Mouse (Mus musculus) midbrain, embryonic 16.5 days (tissue): ENCODE results near the gene Lonrf3. TPM values are rescaled to one million over a fixed set of nuclear protein-coding genes. Genes with fewer than 3 reads are reported as not detected.
A peak's percentile ranks its signal among the peaks of the same experiment; 100 is the strongest.

Source experiments
- ATAC-seq: fragments of 200-750 bp; cut with Nextera tagmentation; 2 replicates; pipeline ENCODE4 v1.8.0; 2017; ENCODE audit warnings: moderate TSS enrichment
- H3K27ac ChIP-seq: fragments of 300-500 bp; sonication (generic); 2 replicates; pipeline ENCODE4 v1.5.1; 2014; ENCODE audit warnings: mild to moderate bottlenecking, low read length, mixed read lengths
- H3K27me3 ChIP-seq: fragments of 300-500 bp; sonication (generic); 2 replicates; pipeline ENCODE4 v1.6.1; 2014; ENCODE audit warnings: low read depth, low read length, mixed read lengths; ENCODE audit not compliant: control insufficient read depth, insufficient read depth
- H3K36me3 ChIP-seq: fragments of 300-500 bp; sonication (generic); 2 replicates; pipeline ENCODE4 v1.6.1; 2014; ENCODE audit warnings: mild to moderate bottlenecking, low read length, moderate library complexity, mixed read lengths; ENCODE audit not compliant: control insufficient read depth, insufficient read depth
- H3K4me1 ChIP-seq: fragments of 300-500 bp; sonication (generic); 2 replicates; pipeline ENCODE4 v1.6.1; 2014; ENCODE audit warnings: mild to moderate bottlenecking, low read length, mixed read lengths; ENCODE audit not compliant: control insufficient read depth, insufficient read depth
- H3K4me2 ChIP-seq: fragments of 300-500 bp; sonication (generic); 2 replicates; pipeline ENCODE4 v1.6.1; 2014; ENCODE audit warnings: mild to moderate bottlenecking, low read length, mixed read lengths
- H3K4me3 ChIP-seq: fragments of 300-500 bp; sonication (generic); 2 replicates; pipeline ENCODE4 v1.5.1; 2014; ENCODE audit warnings: low read depth, mild to moderate bottlenecking, low read length, moderate library complexity, mixed read lengths
- H3K9ac ChIP-seq: fragments of 300-500 bp; sonication (generic); 2 replicates; pipeline ENCODE4 v1.6.1; 2014; ENCODE audit warnings: low read depth, low read length, mixed read lengths
- H3K9me3 ChIP-seq: fragments of 300-500 bp; sonication (generic); replicated peaks from 2 replicates; pipeline ENCODE4 v1.6.1; 2014; ENCODE audit warnings: mild to moderate bottlenecking, low read length, mixed read lengths; ENCODE audit not compliant: control insufficient read depth, poor library complexity, severe bottlenecking
- WGBS: fragments of 180-500 bp; shearing (Covaris S2); extraction: QIAGEN DNeasy Blood & Tissue Kit; methylation state at CpG from one replicate; pipeline ENCODE4 v1.1.7; 2014; 5-methylcytosine and 5-hydroxymethylcytosine counted together
- polyA plus RNA-seq: library from polyadenylated mRNA; unstranded; fragments of >200 nt; fragmentation: Nextera tagmentation; extraction: Ambion mirVana; gene quantifications from 2 replicates; pipeline ENCODE4 v1.2.1, GENCODE M21; 2015

Lonrf3 gene
- 0.34 and 0.41 TPM in 2 replicates for polyA plus RNA-seq

DNA sequence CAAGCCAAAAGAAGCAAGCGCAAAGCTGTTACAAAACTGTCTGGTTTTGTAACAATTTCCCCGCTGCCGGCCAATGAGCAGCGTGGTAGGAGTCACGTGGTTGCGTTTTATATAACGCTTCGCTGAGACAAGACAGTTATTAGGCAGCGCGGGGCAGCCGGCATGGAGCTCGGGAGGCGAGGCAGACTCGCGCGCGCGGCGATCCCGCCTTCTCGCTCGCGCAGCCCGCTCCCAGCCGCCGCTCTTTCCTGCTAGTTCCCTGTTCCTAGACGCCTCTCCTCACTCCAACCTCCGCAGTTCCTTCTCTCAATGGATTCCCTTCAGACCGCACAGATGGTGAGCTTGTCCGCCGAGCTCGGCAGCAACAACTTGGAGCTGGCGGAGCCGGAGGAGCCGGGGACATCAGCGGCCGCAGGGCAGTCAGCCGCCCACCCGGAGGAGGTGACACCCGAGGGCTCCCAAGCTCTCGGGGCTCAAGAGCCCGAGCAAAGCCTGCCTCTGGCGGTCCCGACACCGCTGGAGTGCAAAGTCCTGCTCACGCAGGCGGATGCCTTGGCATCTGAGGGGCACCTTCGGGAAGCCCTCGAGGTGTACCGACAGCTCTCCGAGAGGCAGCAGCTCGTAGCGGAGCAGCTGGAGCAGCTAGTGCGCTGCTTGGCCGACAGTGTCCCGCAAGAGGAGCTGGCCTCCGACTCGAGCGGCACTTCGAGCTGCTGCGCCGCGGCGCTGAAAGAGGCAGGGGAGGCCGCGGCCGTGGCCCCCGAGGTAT lies at the start of gene Lonrf3:
Lonrf3 (plus strand) TSS at position 83 of the 769 bp plus-strand sequence.
- peak; percentile 87 for ATAC-seq
- Histone ChIP-seq H3K9ac (peak within 1 kb of the TSS; percentile 11), H3K27me3 (no peaks in the 10 kb centered on the region; the same call in 1 of the 2 replicates), H3K4me2 (peak within 1 kb of the TSS; percentile 89), H3K27ac (no peak within 1 kb of the TSS), H3K9me3 (no peaks in the 10 kb centered on the region), H3K36me3 (no peaks in the 10 kb centered on the region), H3K4me3 (peak within 1 kb of the TSS; percentile 47), H3K4me1 (peaks cover 6% of the 10 kb centered on the region)
- 21% methylated on average over 67 of the region's 68 CpGs for WGBS

- Histone ChIP-seq H3K9ac (no peak overlapping the region), H3K9me3 (no peaks in the 10 kb centered on the region)
These were observed 49.4 kb upstream of the Lonrf3 start for GRCm38 (mm10) chrX:36278750-36279149.

GRCm38 (mm10) chrX:36311420-36311819 lies 16.7 kb upstream of the Lonrf3 start:
- H3K27me3 ChIP-seq: no peaks in the 10 kb centered on the region
- H3K9ac ChIP-seq: no peak overlapping the region
- H3K36me3 ChIP-seq: no peaks in the 10 kb centered on the region
- WGBS: 69% methylated on average over 3 of the region's 3 CpGs
- no peak overlapping the region for H3K4me3 ChIP-seq
- no peak overlapping the region for H3K4me2 ChIP-seq
- no peak overlapping the region for H3K27ac ChIP-seq
- no peaks in the 10 kb centered on the region for H3K9me3 ChIP-seq
- H3K4me1 ChIP-seq: no peaks in the 10 kb centered on the region
- ATAC-seq: no peak

More at GRCm38 (mm10) chrX:36278750-36279149, 49.4 kb upstream of the Lonrf3 start:
- H3K4me2 ChIP-seq: no peak overlapping the region
- no peaks in the 10 kb centered on the region for H3K27me3 ChIP-seq
- WGBS: 31% methylated on average over 1 of the region's 1 CpGs
- no peak overlapping the region for H3K4me3 ChIP-seq
- ATAC-seq: no peak
- no peaks in the 10 kb centered on the region for H3K36me3 ChIP-seq
- H3K4me1 ChIP-seq: no peaks in the 10 kb centered on the region
- H3K27ac ChIP-seq: no peak overlapping the region

GRCm38 (mm10) chrX:36327491-36328255 lies 480 bp upstream of the Lonrf3 start:
- Histone ChIP-seq H3K27ac (no peak overlapping the region), H3K9ac (no peak overlapping the region), H3K4me1 (peaks cover 6% of the 10 kb centered on the region), H3K4me3 (peak overlapping the region; percentile 47), H3K9me3 (no peaks in the 10 kb centered on the region), H3K4me2 (peak overlapping the region; percentile 89), H3K27me3 (no peaks in the 10 kb centered on the region; the same call in 1 of the 2 replicates), H3K36me3 (no peaks in the 10 kb centered on the region)
- 20% methylated on average over 15 of the region's 20 CpGs for WGBS
- peak; percentile 41 for ATAC-seq

DNA sequence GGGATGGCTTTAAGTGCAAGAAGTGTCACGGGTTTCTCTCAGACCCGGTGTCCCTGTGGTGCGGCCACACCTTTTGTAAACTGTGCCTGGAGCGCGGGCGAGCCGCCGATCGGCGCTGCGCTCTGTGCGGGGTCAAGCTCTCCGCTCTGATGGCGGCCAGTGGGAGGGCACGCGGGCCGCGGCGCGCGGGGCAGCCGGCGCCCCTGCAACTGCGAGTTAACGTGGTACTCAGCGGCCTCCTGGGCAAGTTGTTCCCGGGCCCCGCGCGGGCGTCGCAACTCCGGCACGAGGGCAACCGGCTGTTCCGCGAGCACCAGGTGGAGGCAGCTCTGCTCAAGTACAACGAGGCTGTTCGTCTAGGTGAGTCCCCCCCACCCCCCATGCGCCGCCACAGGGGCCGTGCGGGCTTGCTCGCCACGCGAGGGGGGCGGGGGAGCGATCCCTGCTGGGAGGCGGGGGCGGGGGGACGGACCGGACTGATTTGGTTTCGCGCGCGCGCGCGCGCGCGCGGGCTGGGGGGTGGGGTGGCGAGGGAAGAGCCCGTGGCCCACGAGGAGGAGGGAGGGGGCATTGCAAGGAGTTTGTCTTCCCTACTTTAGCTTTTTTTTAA lies 992 bp downstream of the Lonrf3 start:
- Histone ChIP-seq H3K4me2 (peak overlapping the region; percentile 89), H3K9ac (peak overlapping the region; percentile 11; the same call in 1 of the 2 replicates), H3K27me3 (no peaks in the 10 kb centered on the region; the same call in 1 of the 2 replicates), H3K36me3 (no peaks in the 10 kb centered on the region), H3K4me1 (peaks cover 6% of the 10 kb centered on the region), H3K27ac (no peak overlapping the region), H3K9me3 (no peaks in the 10 kb centered on the region), H3K4me3 (peak overlapping the region; percentile 47)
- peak; percentile 61; the same call in 1 of the 2 replicates for ATAC-seq
- 13% methylated on average over 31 of the region's 66 CpGs for WGBS

GRCm38 (mm10) chrX:36329849-36330411 lies 1.8 kb downstream of the Lonrf3 start:
- H3K27ac ChIP-seq: no peak overlapping the region
- ATAC-seq: peak; percentile 23; the same call in 1 of the 2 replicates
- H3K27me3 ChIP-seq: no peaks in the 10 kb centered on the region; the same call in 1 of the 2 replicates
- peak overlapping the region; percentile 89 for H3K4me2 ChIP-seq
- WGBS: 21% methylated on average over 22 of the region's 44 CpGs
- peaks cover 6% of the 10 kb centered on the region for H3K4me1 ChIP-seq
- H3K9me3 ChIP-seq: no peaks in the 10 kb centered on the region
- peak overlapping the region; percentile 47 for H3K4me3 ChIP-seq
- H3K36me3 ChIP-seq: no peaks in the 10 kb centered on the region
- 0 out of 2 replicates have a peak overlapping the region, but pooled peaks have one; percentile 35 for H3K9ac ChIP-seq

GRCm38 (mm10) chrX:36352446-36352845 lies 24.3 kb downstream of the Lonrf3 start:
- H3K4me3 ChIP-seq: no peak overlapping the region
- no peaks in the 10 kb centered on the region for H3K27me3 ChIP-seq
- H3K4me1 ChIP-seq: no peaks in the 10 kb centered on the region
- WGBS: 51% methylated on average over 3 of the region's 3 CpGs
- no peaks in the 10 kb centered on the region for H3K9me3 ChIP-seq
- H3K9ac ChIP-seq: no peak overlapping the region
- no peak for ATAC-seq
- H3K27ac ChIP-seq: no peak overlapping the region
- H3K4me2 ChIP-seq: no peak overlapping the region
- no peaks in the 10 kb centered on the region for H3K36me3 ChIP-seq

GRCm38 (mm10) chrX:36385340-36385739 lies 57.2 kb downstream of the Lonrf3 start:
- Histone ChIP-seq H3K27me3 (no peaks in the 10 kb centered on the region), H3K4me1 (no peaks in the 10 kb centered on the region), H3K4me3 (no peak overlapping the region), H3K9ac (no peak overlapping the region), H3K4me2 (no peak overlapping the region), H3K27ac (no peak overlapping the region), H3K36me3 (no peaks in the 10 kb centered on the region), H3K9me3 (no peaks in the 10 kb centered on the region)
- no peak for ATAC-seq
